Mouse (Mus musculus) adrenal gland, postnatal 10 days (tissue): ENCODE data around the gene Bckdha. TPM values are rescaled to one million over a fixed set of nuclear protein-coding genes. Genes with fewer than 3 reads are reported as not detected.

Experiments
- DNase-seq: peaks from one replicate; pipeline ENCODE4 v3.0.0; 2021; ENCODE audit warnings: mixed read lengths
- long read RNA-seq, 2 experiments: library from polyadenylated mRNA; stranded (forward); transcript quantifications; one replicate each; pipeline ENCODE4 v2.0.0; 2021
- total RNA-seq, 2 experiments: library from RNA; stranded (reverse); gene quantifications; 2 replicates each; pipeline ENCODE4 v1.2.3; 2021

Gene Bckdha
- total RNA-seq: 100 to 1,000 TPM; 251 to 252 TPM
- long read RNA-seq, experiment 1, transcript Bckdha-201 (9 exons, 1,899 nt): major isoform, 233 of 372 reads
- long read RNA-seq, experiment 1, partial matches to known transcripts: 117 of 372 reads
- long read RNA-seq, experiment 1, other reads (novel, unspliced or antisense): 22 of 372 reads
- long read RNA-seq, experiment 2, transcript Bckdha-201 (9 exons, 1,899 nt): major isoform, 165 of 201 reads
- long read RNA-seq, experiment 2, partial matches to known transcripts: 27 of 201 reads
- long read RNA-seq, experiment 2, other reads (novel, unspliced or antisense): 9 of 201 reads

DNA sequence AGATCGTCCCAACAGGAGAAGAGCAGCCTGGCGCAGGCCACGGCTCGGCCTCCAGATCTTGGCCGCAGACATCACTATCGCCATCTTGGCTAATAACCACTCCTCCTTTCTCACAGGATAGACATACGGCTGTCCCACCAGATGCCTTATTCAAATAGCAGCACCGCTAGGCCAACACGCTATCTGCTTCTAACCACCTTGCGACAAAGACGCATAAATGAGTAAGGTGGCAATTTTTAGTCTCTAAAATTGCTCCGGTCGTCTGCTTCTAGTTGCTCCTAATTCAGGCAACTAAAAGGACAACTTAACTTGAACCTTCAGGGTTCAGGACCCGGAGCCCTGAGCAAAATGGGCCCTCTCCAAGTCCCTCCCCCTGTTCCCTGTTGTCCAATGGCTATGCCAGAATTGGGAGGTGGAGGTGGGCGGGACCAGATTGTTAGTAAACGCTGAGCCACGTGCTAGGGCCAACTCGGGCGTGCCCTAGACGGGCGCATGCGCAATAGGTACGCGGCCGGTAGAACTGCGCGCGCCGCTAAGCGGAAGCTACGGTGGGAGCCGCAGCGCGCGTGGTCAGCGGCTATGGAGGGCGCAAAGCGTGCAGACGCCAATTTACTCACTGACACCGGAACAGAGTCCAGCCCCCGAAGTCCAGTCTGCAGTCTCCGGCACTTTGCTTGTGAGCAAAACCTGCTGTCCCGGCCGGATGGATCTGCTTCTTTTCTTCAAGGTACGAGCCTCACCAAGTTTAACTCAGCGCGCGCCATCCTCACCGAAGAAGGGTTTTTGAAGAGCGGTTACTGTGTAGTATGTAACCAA lies at the start of gene Bckdha, which contains the start of gene Exosc5:
Bckdha (minus strand) TSS at position 325 of the 816 bp plus-strand sequence.
Exosc5 (plus strand) TSS at position 508 of the 816 bp plus-strand sequence.
- DNase-seq: peak; percentile 99

DNA sequence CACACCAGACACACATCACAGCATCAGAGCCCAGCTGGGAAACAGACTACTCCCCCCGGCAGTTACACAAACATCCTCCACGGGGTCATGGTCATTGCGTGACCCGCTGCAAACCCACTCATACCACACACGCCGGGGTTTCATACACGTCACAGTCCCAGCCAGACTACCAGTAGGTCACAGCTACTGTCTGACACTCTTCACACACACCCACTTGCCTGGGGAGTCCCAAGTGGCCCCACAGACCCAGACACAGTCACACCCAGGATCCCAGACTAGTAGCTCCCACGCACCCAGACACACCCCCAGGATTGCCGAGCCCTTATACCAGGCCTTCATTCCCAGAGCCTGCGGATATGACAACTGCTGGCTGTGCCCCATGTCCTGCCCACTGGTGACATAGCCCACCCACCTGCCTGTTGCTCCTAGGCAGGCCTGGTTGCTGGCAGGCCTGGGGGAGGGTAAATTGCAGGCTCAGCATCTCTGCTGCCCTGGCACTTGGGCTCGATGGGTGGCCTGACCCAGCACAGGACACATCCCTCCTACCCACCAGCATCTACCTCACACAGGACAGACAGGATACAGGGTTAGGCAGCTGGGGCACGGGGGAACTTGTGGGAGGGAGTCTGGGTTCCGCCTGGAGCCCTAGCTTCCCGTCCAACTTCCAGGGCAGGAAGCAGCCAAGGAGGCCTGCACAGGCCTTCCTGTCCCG lies 49.0 kb upstream of the Bckdha start:
- DNase-seq: peak; percentile 56

- no peak for DNase-seq
Measured at GRCm38 (mm10) chr7:25706578-25707170, 47.9 kb upstream of the Bckdha start.

DNA sequence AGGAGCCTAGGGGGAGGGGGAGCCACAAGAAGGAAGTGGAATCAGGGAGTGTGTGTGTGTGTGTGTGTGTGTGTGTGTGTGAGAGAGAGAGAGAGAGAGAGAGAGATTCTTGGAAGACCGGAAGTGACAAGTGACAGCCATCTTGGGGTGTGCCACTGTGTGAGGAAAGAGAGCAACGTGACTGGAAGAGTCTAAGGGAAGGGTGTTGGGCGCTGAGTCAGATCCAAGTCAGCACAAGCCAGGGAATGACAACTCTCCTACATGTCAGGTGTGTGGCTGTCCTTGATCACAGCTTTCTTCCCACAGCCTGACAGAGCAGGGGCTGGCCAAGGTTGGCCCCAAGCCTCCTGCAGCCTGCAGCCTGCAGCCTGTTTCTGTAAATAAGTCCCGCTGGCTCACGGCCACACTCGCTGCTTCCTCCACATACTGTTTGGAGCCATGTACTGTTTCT lies 47.0 kb upstream of the Bckdha start:
- DNase-seq: peak; percentile 44

DNA sequence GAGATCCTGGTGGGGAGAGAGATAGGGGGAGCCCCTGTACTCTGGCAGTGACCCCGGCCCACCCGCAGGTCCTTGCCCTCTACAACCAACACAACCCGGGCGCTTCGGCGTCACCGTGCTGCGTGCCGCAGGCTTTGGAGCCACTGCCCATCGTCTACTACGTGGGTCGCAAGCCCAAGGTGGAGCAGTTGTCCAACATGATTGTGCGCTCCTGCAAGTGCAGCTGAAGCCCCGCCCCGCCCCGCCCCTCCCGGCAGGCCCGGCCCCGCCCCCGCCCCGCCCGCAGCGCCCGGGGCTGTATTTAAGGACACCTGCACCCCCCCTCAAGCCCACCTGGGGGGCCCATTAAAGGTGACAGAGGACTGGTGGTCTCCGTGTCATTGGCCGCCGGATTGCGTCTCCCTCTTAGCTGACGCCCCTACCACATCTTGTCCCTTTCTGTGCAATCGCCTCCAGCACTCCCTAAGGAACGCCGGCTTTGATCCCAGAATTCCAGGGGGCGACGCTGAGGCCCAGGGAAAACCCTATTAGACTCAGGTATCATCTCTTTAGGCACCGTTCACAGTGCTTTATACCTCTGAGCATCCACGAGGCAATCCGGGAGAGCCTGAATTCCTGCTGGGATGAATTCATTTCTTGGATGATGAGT lies 46.1 kb upstream of the Bckdha start:
- DNase-seq: peak; percentile 46

DNA sequence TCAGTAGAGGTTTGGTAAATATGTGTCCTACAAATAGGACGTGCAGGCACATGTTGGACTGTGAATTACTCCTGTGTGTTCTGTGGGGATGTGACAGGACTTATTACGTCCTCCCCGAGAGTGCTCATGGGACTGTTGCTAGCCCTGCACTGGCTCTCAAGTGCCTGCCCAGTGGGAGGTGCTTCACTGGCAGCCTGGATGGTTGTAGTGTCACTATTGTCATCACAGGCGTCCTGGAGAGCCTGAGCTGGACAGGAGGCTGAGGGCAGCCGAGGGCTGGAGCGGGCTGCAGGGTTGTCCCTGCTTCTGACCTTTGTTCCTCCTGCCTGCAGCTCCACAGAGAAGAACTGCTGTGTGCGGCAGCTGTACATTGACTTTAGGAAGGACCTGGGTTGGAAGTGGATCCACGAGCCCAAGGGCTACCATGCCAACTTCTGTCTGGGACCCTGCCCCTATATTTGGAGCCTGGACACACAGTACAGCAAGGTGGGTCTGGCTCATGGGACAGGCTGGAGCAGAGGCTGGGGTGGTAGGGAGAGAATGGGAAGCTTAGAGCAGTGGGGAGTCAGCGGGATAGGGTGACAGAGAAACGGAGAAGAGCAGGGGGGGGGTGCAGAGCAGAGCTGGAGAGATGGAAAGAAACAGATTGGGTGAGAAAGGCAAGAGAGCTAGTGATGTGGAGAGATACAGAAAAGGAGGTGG lies 45.2 kb upstream of the Bckdha start:
- DNase-seq: peak; percentile 48

- no peak for DNase-seq
Measured at GRCm38 (mm10) chr7:25702350-25702749, 43.6 kb upstream of the Bckdha start.

DNA sequence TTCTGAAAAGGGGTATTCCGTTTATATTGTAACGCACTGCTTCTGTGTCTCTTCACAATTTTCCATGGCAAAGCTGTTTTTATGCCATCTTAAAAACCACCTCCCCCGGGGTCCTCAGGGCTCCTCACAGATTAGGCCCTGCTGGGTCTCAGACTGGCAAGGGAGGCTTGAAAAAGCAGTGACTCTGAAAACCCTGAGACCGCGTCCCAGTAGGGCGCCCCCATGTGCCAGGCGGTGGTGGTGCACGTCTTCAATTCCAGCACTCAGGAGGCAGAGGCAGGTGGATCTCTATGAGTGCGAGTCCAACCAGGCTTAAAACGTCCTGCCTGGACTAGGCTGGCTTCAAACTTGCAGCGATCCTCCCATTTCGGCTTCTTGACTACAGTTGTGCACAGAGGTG lies 42.0 kb upstream of the Bckdha start:
- DNase-seq: no peak

GRCm38 (mm10) chr7:25699851-25700250 lies 41.1 kb upstream of the Bckdha start:
- DNase-seq: no peak

DNA sequence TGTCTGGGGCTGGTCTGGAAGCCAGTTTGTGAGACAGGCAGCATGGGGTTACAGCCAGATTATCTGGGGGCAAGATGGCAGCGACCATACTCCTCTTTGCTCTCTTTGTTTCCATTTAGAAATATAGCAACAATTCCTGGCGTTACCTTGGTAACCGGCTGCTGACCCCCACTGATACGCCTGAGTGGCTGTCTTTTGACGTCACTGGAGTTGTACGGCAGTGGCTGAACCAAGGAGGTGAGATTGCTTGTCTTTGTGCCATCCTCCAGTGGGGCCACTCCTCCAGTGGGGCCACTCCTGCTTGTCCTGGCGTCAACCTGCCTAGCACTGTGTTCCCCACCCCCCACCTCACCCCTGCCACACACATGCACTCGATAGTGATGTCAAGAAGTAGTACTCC lies 35.3 kb upstream of the Bckdha start:
- DNase-seq: no peak

- no peak for DNase-seq
Measured at GRCm38 (mm10) chr7:25690051-25690450, 31.3 kb upstream of the Bckdha start.

GRCm38 (mm10) chr7:25689603-25690021 lies 30.8 kb upstream of the Bckdha start:
- no peak for DNase-seq

- peak; percentile 83 for DNase-seq
Measured at GRCm38 (mm10) chr7:25688810-25689586, 30.2 kb upstream of the Bckdha start.

DNA sequence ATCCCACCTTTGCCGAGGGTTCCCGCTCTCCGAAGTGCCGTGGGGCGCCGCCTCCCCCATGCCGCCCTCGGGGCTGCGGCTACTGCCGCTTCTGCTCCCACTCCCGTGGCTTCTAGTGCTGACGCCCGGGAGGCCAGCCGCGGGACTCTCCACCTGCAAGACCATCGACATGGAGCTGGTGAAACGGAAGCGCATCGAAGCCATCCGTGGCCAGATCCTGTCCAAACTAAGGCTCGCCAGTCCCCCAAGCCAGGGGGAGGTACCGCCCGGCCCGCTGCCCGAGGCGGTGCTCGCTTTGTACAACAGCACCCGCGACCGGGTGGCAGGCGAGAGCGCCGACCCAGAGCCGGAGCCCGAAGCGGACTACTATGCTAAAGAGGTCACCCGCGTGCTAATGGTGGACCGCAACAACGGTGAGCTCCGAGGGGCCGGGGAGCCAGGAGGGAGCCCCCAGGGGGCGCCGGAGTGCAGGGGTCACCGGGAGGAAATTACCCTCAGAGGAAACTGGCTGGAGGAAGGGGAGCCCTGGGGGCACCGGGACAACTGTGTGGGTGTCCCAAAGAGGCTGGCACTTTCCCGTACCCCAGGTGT lies 29.1 kb upstream of the Bckdha start:
- DNase-seq: peak; percentile 69

- peak; percentile 87 for DNase-seq
Measured at GRCm38 (mm10) chr7:25686680-25687531, 28.1 kb upstream of the Bckdha start, which contains the start of gene Tgfb1. Gene Tgfb1, plus strand, starts transcription at chr7:25687002.

- no peak for DNase-seq
Measured at GRCm38 (mm10) chr7:25685926-25686470, 27.2 kb upstream of the Bckdha start.

DNA sequence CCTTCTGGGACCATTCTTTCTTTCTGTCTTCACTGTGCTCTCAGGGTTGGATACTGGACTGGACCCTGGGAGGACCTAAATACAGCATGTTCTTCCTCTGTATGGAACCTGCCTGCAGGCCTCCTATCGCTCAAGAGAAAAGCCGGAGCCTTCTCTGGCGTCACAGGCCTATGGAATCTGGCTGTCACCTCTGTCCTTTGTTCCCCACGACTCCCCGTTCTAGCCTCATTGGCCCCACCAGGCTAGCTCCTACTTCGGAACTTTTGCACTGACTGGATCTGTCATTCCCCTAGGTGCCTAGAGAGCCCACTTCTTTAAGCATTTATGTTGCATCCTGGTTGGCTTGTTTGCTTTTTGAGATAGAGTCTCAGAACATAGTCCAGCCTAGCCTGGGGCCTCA lies 25.9 kb upstream of the Bckdha start:
- no peak for DNase-seq

DNA sequence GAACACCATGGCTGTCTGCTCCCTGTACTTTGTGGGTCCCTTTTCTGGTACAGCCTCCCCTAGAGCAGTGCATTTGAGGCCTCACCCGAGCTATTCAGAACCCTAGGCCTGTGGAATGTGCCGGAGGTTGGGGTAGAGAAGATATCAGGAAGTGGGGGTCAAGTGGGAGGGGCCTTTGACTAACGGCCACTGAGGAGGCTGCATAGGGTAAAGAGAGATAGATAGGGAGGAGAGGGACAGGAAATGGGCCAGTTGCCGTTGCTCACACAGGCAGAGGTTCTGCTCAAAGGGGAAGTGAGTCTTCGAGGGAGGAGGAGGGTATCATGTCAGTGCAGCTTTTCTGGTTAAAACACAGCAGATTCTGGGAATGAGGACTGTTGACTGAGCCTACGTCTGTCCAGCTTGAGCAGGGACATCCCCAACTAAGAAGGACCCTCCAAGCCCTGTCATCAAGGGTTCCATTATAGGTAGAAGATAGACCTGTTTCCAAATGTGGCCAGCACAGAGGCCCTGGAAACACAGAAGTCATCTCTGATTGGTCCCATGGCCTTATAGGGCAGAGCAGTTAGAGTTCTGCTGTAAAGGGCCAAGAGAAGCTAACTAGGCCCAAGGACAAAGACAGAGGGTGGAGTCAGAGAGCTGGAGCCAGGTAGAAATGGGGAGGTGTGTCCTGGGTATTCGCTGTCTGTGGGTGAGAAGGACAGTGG lies 24.8 kb upstream of the Bckdha start:
- no peak for DNase-seq
